Mouse (Mus musculus): ENCODE data around the gene Olfr981. TPM values are rescaled to one million over a fixed set of nuclear protein-coding genes. Genes with fewer than 3 reads are reported as not detected.
"Not testable (repeated sequence)": the region's sequence is repeated elsewhere in the genome, so short reads cannot be mapped to it uniquely, and the experiment has no call there.

The Olfr981 gene
- polyA plus RNA-seq (2014; fragmentation: Nextera tagmentation; extraction: Ambion mirVana): not detected in 2 replicates

- WGBS: 66% methylated on average over 2 of the region's 2 CpGs
- no peak within 1 kb of the TSS for H3K4me2 ChIP-seq
Observed at GRCm38 (mm10) chr9:40021164-40021563, at the start of gene Olfr981. Olfr981 (plus strand) TSS chr9:40021464.

GRCm38 (mm10) chr9:39976581-39977145, 44.6 kb upstream of the Olfr981 start:
- H3K27ac ChIP-seq (ENCODE audit: low read depth, low read length); DNase-seq (ENCODE audit: low spot score); H3K4me1 ChIP-seq (replicated peaks; ENCODE audit: control insufficient read depth, insufficient read depth, low read length); H3K9me3 ChIP-seq (ENCODE audit: control insufficient read depth, low read length); H3K36me3 ChIP-seq (ENCODE audit: control insufficient read depth, insufficient read depth, low read length); H3K4me2 ChIP-seq; H3K4me3 ChIP-seq (ENCODE audit: low read depth, low read length); H3K27me3 ChIP-seq (replicated peaks; ENCODE audit: control insufficient read depth, insufficient read depth, low read length); H3K9ac ChIP-seq (ENCODE audit: low read depth, low read length); ATAC-seq (replicated peaks; ENCODE audit: low FRiP score): not testable (repeated sequence)
- 76% methylated on average over 1 of the region's 1 CpGs for WGBS

More at GRCm38 (mm10) chr9:40021164-40021563, at the start of gene Olfr981:
- Histone ChIP-seq H3K27me3 (replicated peaks; ENCODE audit: control insufficient read depth, insufficient read depth, low read length) (no peaks in the 10 kb centered on the region), H3K9ac (ENCODE audit: low read depth, low read length) (no peak within 1 kb of the TSS), H3K4me1 (replicated peaks; ENCODE audit: control insufficient read depth, insufficient read depth, low read length) (no peaks in the 10 kb centered on the region), H3K36me3 (ENCODE audit: control insufficient read depth, insufficient read depth, low read length) (no peaks in the 10 kb centered on the region), H3K4me3 (ENCODE audit: low read depth, low read length) (no peak within 1 kb of the TSS), H3K27ac (ENCODE audit: low read depth, low read length) (no peak within 1 kb of the TSS), H3K9me3 (ENCODE audit: control insufficient read depth, low read length) (no peaks in the 10 kb centered on the region)
- DNase-seq (ENCODE audit: low spot score) (no peak), ATAC-seq (replicated peaks; ENCODE audit: low FRiP score) (no peak)

GRCm38 (mm10) chr9:39991813-39992212, 29.5 kb upstream of the Olfr981 start, which contains the start of gene Olfr978:
Olfr978 (plus strand) TSS chr9:39992113.
- WGBS: 81% methylated on average over 2 of the region's 2 CpGs
- H3K9me3 ChIP-seq (ENCODE audit: control insufficient read depth, low read length): no peaks in the 10 kb centered on the region
- no peak within 1 kb of the TSS for H3K9ac ChIP-seq (ENCODE audit: low read depth, low read length)
- H3K4me3 ChIP-seq (ENCODE audit: low read depth, low read length): no peak within 1 kb of the TSS
- no peak within 1 kb of the TSS for H3K27ac ChIP-seq (ENCODE audit: low read depth, low read length)
- H3K4me2 ChIP-seq: no peak within 1 kb of the TSS
- no peaks in the 10 kb centered on the region for H3K27me3 ChIP-seq (replicated peaks; ENCODE audit: control insufficient read depth, insufficient read depth, low read length)
- no peaks in the 10 kb centered on the region for H3K4me1 ChIP-seq (replicated peaks; ENCODE audit: control insufficient read depth, insufficient read depth, low read length)
- H3K36me3 ChIP-seq (ENCODE audit: control insufficient read depth, insufficient read depth, low read length): no peaks in the 10 kb centered on the region
- no peak for DNase-seq (ENCODE audit: low spot score)
- no peak for ATAC-seq (replicated peaks; ENCODE audit: low FRiP score)

GRCm38 (mm10) chr9:40003365-40003764, 17.9 kb upstream of the Olfr981 start, which contains the start of gene Olfr979:
Olfr979 (minus strand) TSS chr9:40003465.
- Histone ChIP-seq H3K27ac (ENCODE audit: low read depth, low read length) (no peak within 1 kb of the TSS), H3K4me2 (no peak within 1 kb of the TSS), H3K9ac (ENCODE audit: low read depth, low read length) (no peak within 1 kb of the TSS), H3K4me3 (ENCODE audit: low read depth, low read length) (no peak within 1 kb of the TSS), H3K9me3 (ENCODE audit: control insufficient read depth, low read length) (no peaks in the 10 kb centered on the region), H3K4me1 (replicated peaks; ENCODE audit: control insufficient read depth, insufficient read depth, low read length) (no peaks in the 10 kb centered on the region), H3K27me3 (replicated peaks; ENCODE audit: control insufficient read depth, insufficient read depth, low read length) (no peaks in the 10 kb centered on the region), H3K36me3 (ENCODE audit: control insufficient read depth, insufficient read depth, low read length) (no peaks in the 10 kb centered on the region)
- ATAC-seq (replicated peaks; ENCODE audit: low FRiP score) (no peak), DNase-seq (ENCODE audit: low spot score) (no peak)
- WGBS: 87% methylated on average over 1 of the region's 1 CpGs

- DNase-seq (ENCODE audit: low spot score) (no peak), ATAC-seq (replicated peaks; ENCODE audit: low FRiP score) (no peak)
- Histone ChIP-seq H3K4me2 (no peak within 1 kb of the TSS), H3K27me3 (replicated peaks; ENCODE audit: control insufficient read depth, insufficient read depth, low read length) (no peaks in the 10 kb centered on the region), H3K9ac (ENCODE audit: low read depth, low read length) (no peak within 1 kb of the TSS), H3K27ac (ENCODE audit: low read depth, low read length) (no peak within 1 kb of the TSS), H3K9me3 (ENCODE audit: control insufficient read depth, low read length) (no peaks in the 10 kb centered on the region), H3K36me3 (ENCODE audit: control insufficient read depth, insufficient read depth, low read length) (no peaks in the 10 kb centered on the region), H3K4me3 (ENCODE audit: low read depth, low read length) (no peak within 1 kb of the TSS), H3K4me1 (replicated peaks; ENCODE audit: control insufficient read depth, insufficient read depth, low read length) (no peaks in the 10 kb centered on the region)
- WGBS: 86% methylated on average over 1 of the region's 1 CpGs
Observed at GRCm38 (mm10) chr9:40009482-40009881, 11.8 kb upstream of the Olfr981 start, which contains the start of gene Olfr980. Olfr980 (minus strand) TSS chr9:40009582.

- no peak overlapping the region for H3K4me3 ChIP-seq (ENCODE audit: low read depth, low read length)
- H3K36me3 ChIP-seq (ENCODE audit: control insufficient read depth, insufficient read depth, low read length): no peaks in the 10 kb centered on the region
- H3K4me2 ChIP-seq: no peak overlapping the region
- ATAC-seq (replicated peaks; ENCODE audit: low FRiP score) (no peak), DNase-seq (ENCODE audit: low spot score) (no peak)
- no peaks in the 10 kb centered on the region for H3K27me3 ChIP-seq (replicated peaks; ENCODE audit: control insufficient read depth, insufficient read depth, low read length)
- no peak overlapping the region for H3K9ac ChIP-seq (ENCODE audit: low read depth, low read length)
- WGBS: 88% methylated on average over 19 of the region's 19 CpGs
- no peak overlapping the region for H3K27ac ChIP-seq (ENCODE audit: low read depth, low read length)
- H3K9me3 ChIP-seq (ENCODE audit: control insufficient read depth, low read length): no peaks in the 10 kb centered on the region
- H3K4me1 ChIP-seq (replicated peaks; ENCODE audit: control insufficient read depth, insufficient read depth, low read length): no peaks in the 10 kb centered on the region
Observed at GRCm38 (mm10) chr9:40050138-40050537, 28.9 kb downstream of the Olfr981 start.

- H3K9me3 ChIP-seq (ENCODE audit: control insufficient read depth, low read length): no peaks in the 10 kb centered on the region
- no peak for DNase-seq (ENCODE audit: low spot score)
- no peaks in the 10 kb centered on the region for H3K4me1 ChIP-seq (replicated peaks; ENCODE audit: control insufficient read depth, insufficient read depth, low read length)
- H3K9ac ChIP-seq (ENCODE audit: low read depth, low read length): no peak within 1 kb of the TSS
- no peak within 1 kb of the TSS for H3K4me3 ChIP-seq (ENCODE audit: low read depth, low read length)
- no peak within 1 kb of the TSS for H3K27ac ChIP-seq (ENCODE audit: low read depth, low read length)
- no peak within 1 kb of the TSS for H3K4me2 ChIP-seq
- H3K27me3 ChIP-seq (replicated peaks; ENCODE audit: control insufficient read depth, insufficient read depth, low read length): no peaks in the 10 kb centered on the region
- 77% methylated on average over 2 of the region's 2 CpGs for WGBS
- ATAC-seq (replicated peaks; ENCODE audit: low FRiP score): no peak
- H3K36me3 ChIP-seq (ENCODE audit: control insufficient read depth, insufficient read depth, low read length): no peaks in the 10 kb centered on the region
Observed at GRCm38 (mm10) chr9:40073529-40073928, 52.3 kb downstream of the Olfr981 start, which contains the start of gene Olfr982. Olfr982 (plus strand) TSS chr9:40073829.
